Mouse (Mus musculus) hindbrain, postnatal 0 days (tissue): ENCODE data around the gene Clic3. TPM values are rescaled to one million over a fixed set of nuclear protein-coding genes. Genes with fewer than 3 reads are reported as not detected.
"Not testable (repeated sequence)": the region's sequence is repeated elsewhere in the genome, so short reads cannot be mapped to it uniquely, and the experiment has no call there.

Experiments
- ATAC-seq: fragments of 200-750 bp; cut with Nextera tagmentation; 2 replicates; pipeline ENCODE4 v1.8.0; 2017; ENCODE audit warnings: mild to moderate bottlenecking, moderate TSS enrichment, moderate library complexity
- DNase-seq: peaks from one replicate; pipeline ENCODE4 v3.0.0-alpha.2; 2015; ENCODE audit warnings: low spot score
- H3K27ac ChIP-seq: fragments of 300-500 bp; sonication (generic); 2 replicates; pipeline ENCODE4 v1.5.1; 2014; ENCODE audit warnings: mild to moderate bottlenecking
- H3K27me3 ChIP-seq: fragments of 300-500 bp; sonication (generic); 2 replicates; pipeline ENCODE4 v1.6.1; 2014; ENCODE audit warnings: low read length, mixed read lengths; ENCODE audit not compliant: insufficient read depth
- H3K36me3 ChIP-seq: fragments of 300-500 bp; sonication (generic); 2 replicates; pipeline ENCODE4 v1.6.1; 2014; ENCODE audit warnings: low read length, mixed read lengths; ENCODE audit not compliant: insufficient read depth
- H3K4me1 ChIP-seq: fragments of 300-500 bp; sonication (generic); 2 replicates; pipeline ENCODE4 v1.6.1; 2014; ENCODE audit warnings: antibody characterized with exemption, low read length, mixed read lengths; ENCODE audit not compliant: insufficient read depth
- H3K4me2 ChIP-seq: fragments of 300-500 bp; sonication (generic); 2 replicates; pipeline ENCODE4 v1.6.1; 2014; ENCODE audit warnings: low read depth, mild to moderate bottlenecking, low read length, moderate library complexity, mixed read lengths
- H3K4me3 ChIP-seq: fragments of 300-500 bp; sonication (generic); 2 replicates; pipeline ENCODE4 v1.5.1; 2014; ENCODE audit warnings: low read length
- H3K9ac ChIP-seq: fragments of 300-500 bp; sonication (generic); replicated peaks from 2 replicates; pipeline ENCODE4 v1.6.1; 2014; ENCODE audit warnings: mild to moderate bottlenecking, low read length, moderate library complexity, mixed read lengths
- H3K9me3 ChIP-seq: fragments of 300-500 bp; sonication (generic); 2 replicates; pipeline ENCODE4 v1.6.1; 2016; ENCODE audit warnings: low read length, mixed read lengths
- CTCF ChIP-seq: IDR thresholded peaks from 2 replicates; pipeline ENCODE4 v1.5.1; 2016; ENCODE audit warnings: antibody characterized with exemption, control low read depth, low read depth
- WGBS: fragments of 180-500 bp; shearing (Covaris S2); extraction: QIAGEN DNeasy Blood & Tissue Kit; methylation state at CpG from one replicate; pipeline ENCODE4 v1.1.7; 2014; 5-methylcytosine and 5-hydroxymethylcytosine counted together
- polyA plus RNA-seq: library from polyadenylated mRNA; unstranded; fragments of >200 nt; fragmentation: Nextera tagmentation; extraction: Ambion mirVana; gene quantifications from 2 replicates; pipeline ENCODE4 v1.2.1, GENCODE M21; 2015
- total RNA-seq: library from RNA; depleted of rRNA; stranded (reverse); fragments of >200 nt; gene quantifications from 2 replicates; pipeline ENCODE4 v1.2.3, GENCODE M21; 2014; rRNA removed

Gene Clic3
- total RNA-seq (0.97 and 3.9 TPM in 2 replicates), polyA plus RNA-seq (4.1 and 4.8 TPM in 2 replicates)

GRCm38 (mm10) chr2:25456205-25456953 lies at the start of gene Clic3:
Clic3 (plus strand) TSS chr2:25456838.
- no peak within 1 kb of the TSS for H3K9ac ChIP-seq
- no peaks in the 10 kb centered on the region for H3K27me3 ChIP-seq
- no peak within 1 kb of the TSS for H3K4me3 ChIP-seq
- H3K4me1 ChIP-seq: peaks cover 15% of the 10 kb centered on the region
- no peak within 1 kb of the TSS for H3K4me2 ChIP-seq
- no peak for ATAC-seq
- DNase-seq: no peak
- no peaks in the 10 kb centered on the region for H3K9me3 ChIP-seq
- peaks cover 18% of the 10 kb centered on the region; the same call in 1 of the 2 replicates for H3K36me3 ChIP-seq
- 61% methylated on average over 14 of the region's 14 CpGs for WGBS
- H3K27ac ChIP-seq: no peak within 1 kb of the TSS
- no peak for TF ChIP-seq CTCF

GRCm38 (mm10) chr2:25408908-25409307 lies 47.7 kb upstream of the Clic3 start:
- H3K4me3 ChIP-seq: no peak overlapping the region
- H3K27ac ChIP-seq: no peak overlapping the region
- no peak for ATAC-seq
- H3K9me3 ChIP-seq: no peaks in the 10 kb centered on the region
- 87% methylated on average over 10 of the region's 10 CpGs for WGBS
- no peaks in the 10 kb centered on the region for H3K27me3 ChIP-seq
- no peak overlapping the region for H3K9ac ChIP-seq
- peaks cover 40% of the 10 kb centered on the region for H3K36me3 ChIP-seq
- no peak overlapping the region for H3K4me2 ChIP-seq
- DNase-seq: no peak
- no peak for TF ChIP-seq CTCF
- peaks cover 10% of the 10 kb centered on the region; the same call in 1 of the 2 replicates for H3K4me1 ChIP-seq

DNA sequence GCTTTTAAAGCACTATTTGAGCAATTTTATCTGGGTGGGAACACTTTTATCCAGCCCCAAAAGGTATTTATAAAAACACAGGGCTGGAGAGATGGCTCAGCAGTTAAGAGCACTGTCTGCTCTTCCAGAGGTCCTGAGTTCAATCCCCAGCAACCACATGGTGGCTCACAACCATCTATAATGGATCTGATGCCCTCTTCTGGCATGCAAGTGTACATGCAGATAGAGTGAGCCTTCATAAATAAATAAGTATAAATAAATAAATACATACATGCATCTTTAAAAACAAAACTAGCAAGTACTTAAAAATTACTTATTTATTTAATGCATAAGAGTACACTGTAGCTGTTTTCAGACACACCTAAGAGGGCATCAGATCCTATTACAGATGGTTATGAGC lies 43.2 kb upstream of the Clic3 start:
- DNase-seq, H3K9ac ChIP-seq, H3K4me2 ChIP-seq, H3K4me3 ChIP-seq, H3K4me1 ChIP-seq, H3K9me3 ChIP-seq, H3K27ac ChIP-seq, ATAC-seq, H3K27me3 ChIP-seq: not testable (repeated sequence)
- peaks cover 21% of the 10 kb centered on the region for H3K36me3 ChIP-seq
- peak; percentile 51 for TF ChIP-seq CTCF

DNA sequence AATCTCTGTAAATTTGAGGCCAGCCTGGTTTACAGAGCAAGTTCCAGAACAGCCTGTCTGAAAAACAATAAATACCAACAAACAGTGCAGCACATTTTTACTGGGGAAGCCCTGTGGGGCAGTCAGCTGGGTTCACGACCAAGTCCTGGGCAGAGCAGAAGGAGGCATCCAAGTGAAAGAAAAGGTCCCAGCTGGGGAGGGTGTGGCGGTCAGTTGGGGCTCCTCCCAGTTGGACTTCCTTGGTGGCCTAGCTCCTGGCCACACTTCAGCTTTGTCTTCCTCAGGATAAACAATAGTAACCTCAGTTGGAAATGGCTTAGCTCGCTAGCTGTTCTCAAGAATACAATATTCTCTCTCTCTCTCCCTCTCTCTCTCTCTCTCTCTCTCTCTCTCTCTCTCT lies 39.2 kb upstream of the Clic3 start:
- no peak for ATAC-seq
- WGBS: 15% methylated on average over 3 of the region's 3 CpGs
- H3K36me3 ChIP-seq: no peaks in the 10 kb centered on the region
- peak; percentile 31 for DNase-seq
- no peaks in the 10 kb centered on the region for H3K9me3 ChIP-seq
- H3K4me3 ChIP-seq: no peak overlapping the region
- H3K4me2 ChIP-seq: no peak overlapping the region
- no peak for TF ChIP-seq CTCF
- H3K27ac ChIP-seq: no peak overlapping the region
- no peak overlapping the region for H3K9ac ChIP-seq
- H3K27me3 ChIP-seq: no peaks in the 10 kb centered on the region
- H3K4me1 ChIP-seq: no peaks in the 10 kb centered on the region

- H3K9me3 ChIP-seq: no peaks in the 10 kb centered on the region
- 28% methylated on average over 3 of the region's 3 CpGs for WGBS
- H3K4me2 ChIP-seq: no peak overlapping the region
- no peaks in the 10 kb centered on the region for H3K36me3 ChIP-seq
- DNase-seq (peak; percentile 85), ATAC-seq (peak; percentile 70; the same call in 1 of the 2 replicates)
- peak; percentile 81 for TF ChIP-seq CTCF
- no peaks in the 10 kb centered on the region for H3K4me1 ChIP-seq
- no peak overlapping the region for H3K9ac ChIP-seq
- H3K4me3 ChIP-seq: no peak overlapping the region
- no peaks in the 10 kb centered on the region for H3K27me3 ChIP-seq
- H3K27ac ChIP-seq: no peak overlapping the region
Measured at GRCm38 (mm10) chr2:25421896-25422295, 34.7 kb upstream of the Clic3 start.

- H3K4me1 ChIP-seq: no peaks in the 10 kb centered on the region
- WGBS: 67% methylated on average over 17 of the region's 17 CpGs
- no peak within 1 kb of the TSS for H3K9ac ChIP-seq
- ATAC-seq (no peak), DNase-seq (no peak)
- no peaks in the 10 kb centered on the region for H3K9me3 ChIP-seq
- no peaks in the 10 kb centered on the region for H3K36me3 ChIP-seq
- no peak for TF ChIP-seq CTCF
- H3K27ac ChIP-seq: no peak within 1 kb of the TSS
- H3K4me3 ChIP-seq: no peak within 1 kb of the TSS
- no peaks in the 10 kb centered on the region for H3K27me3 ChIP-seq
- no peak within 1 kb of the TSS for H3K4me2 ChIP-seq
Measured at GRCm38 (mm10) chr2:25422587-25423410, 33.8 kb upstream of the Clic3 start, which contains the start of gene Fut7. Fut7 (plus strand) TSS chr2:25423267.

GRCm38 (mm10) chr2:25423626-25424025 lies 33.0 kb upstream of the Clic3 start:
- H3K4me2 ChIP-seq: no peak overlapping the region
- no peaks in the 10 kb centered on the region for H3K36me3 ChIP-seq
- no peak for DNase-seq
- WGBS: 57% methylated on average over 1 of the region's 1 CpGs
- H3K9ac ChIP-seq: no peak overlapping the region
- no peak overlapping the region for H3K4me3 ChIP-seq
- ATAC-seq: no peak
- H3K27me3 ChIP-seq: no peaks in the 10 kb centered on the region
- H3K9me3 ChIP-seq: no peaks in the 10 kb centered on the region
- no peak for TF ChIP-seq CTCF
- H3K4me1 ChIP-seq: no peaks in the 10 kb centered on the region
- H3K27ac ChIP-seq: no peak overlapping the region
